Comparison of ENCODE assay signal across 24 mouse cellular contexts in genomic region chr1:182297246-182297645, GRCm38 (mm10).
"Had no signal": no experiment of that assay in that cellular context is flagged by ENCODE, and none has a peak within 500 bp of the region (broad histone marks: within the 10 kb centered on the region; RNA-seq: fewer than 3 reads in every experiment).

No protein-coding gene starts in this region.

- H3K9ac ChIP-seq: limb, embryonic 12.5 days; limb, embryonic 15.5 days; liver, embryonic 12.5 days; liver, embryonic 15.5 days; lung, embryonic 15.5 days; neural tube, embryonic 12.5 days; neural tube, embryonic 15.5 days; stomach, embryonic 15.5 days had no signal

- H3K27ac ChIP-seq: kidney, postnatal 0 days; layer of hippocampus, adult 2 months; limb, embryonic 12.5 days; limb, embryonic 15.5 days; liver, embryonic 12.5 days; liver, embryonic 15.5 days; lung, embryonic 15.5 days; midbrain, embryonic 10.5 days; neural tube, embryonic 12.5 days; neural tube, embryonic 15.5 days; stomach, embryonic 15.5 days had no signal

- H3K36me3 ChIP-seq: limb, embryonic 12.5 days; limb, embryonic 15.5 days; liver, embryonic 12.5 days; liver, embryonic 15.5 days; lung, embryonic 15.5 days; midbrain, embryonic 10.5 days; neural tube, embryonic 12.5 days; neural tube, embryonic 15.5 days; stomach, embryonic 15.5 days had no signal

- H3K4me1 ChIP-seq: limb, embryonic 12.5 days; limb, embryonic 15.5 days; neural tube, embryonic 12.5 days; neural tube, embryonic 15.5 days; stomach, embryonic 15.5 days had no signal

- H3K4me3 ChIP-seq: layer of hippocampus, adult 2 months; limb, embryonic 12.5 days; limb, embryonic 15.5 days; liver, embryonic 12.5 days; liver, embryonic 15.5 days; lung, embryonic 15.5 days; megakaryocyte, embryonic 14.5 days; midbrain, embryonic 10.5 days; neural tube, embryonic 12.5 days; neural tube, embryonic 15.5 days; stomach, embryonic 15.5 days had no signal

- DNase-seq: kidney, adult 2 months; kidney, postnatal 25 days; layer of hippocampus, adult 9-11 months; left cerebral cortex, postnatal 4 days; lung, adult 18-20 months; lung, postnatal 10 days; lung, postnatal 36 days; midbrain, embryonic 14.5 days; right cerebral cortex, adult 18-20 months; right cerebral cortex, postnatal 14 days; right cerebral cortex, postnatal 4 days; thymus, postnatal 25 days had no signal

- ATAC-seq: liver, embryonic 12.5 days had no signal

- H3K27me3 ChIP-seq: limb, embryonic 12.5 days; limb, embryonic 15.5 days; liver, embryonic 12.5 days; liver, embryonic 15.5 days; lung, embryonic 15.5 days; neural tube, embryonic 12.5 days; neural tube, embryonic 15.5 days; stomach, embryonic 15.5 days had no signal

- H3K4me2 ChIP-seq: limb, embryonic 12.5 days; limb, embryonic 15.5 days; liver, embryonic 12.5 days; liver, embryonic 15.5 days; lung, embryonic 15.5 days; neural tube, embryonic 12.5 days; neural tube, embryonic 15.5 days; stomach, embryonic 15.5 days had no signal

- H3K9me3 ChIP-seq: limb, embryonic 12.5 days; limb, embryonic 15.5 days; liver, embryonic 12.5 days; liver, embryonic 15.5 days; lung, embryonic 15.5 days; midbrain, embryonic 10.5 days; neural tube, embryonic 12.5 days; neural tube, embryonic 15.5 days; stomach, embryonic 15.5 days had no signal
